Mouse (Mus musculus) frontal cortex, postnatal 36 days (tissue): ENCODE results near the gene Zcchc12.

Source experiments
- DNase-seq, 2 experiments: peaks; one replicate each; pipeline ENCODE4 v3.0.0; 2022; ENCODE audit warnings: low spot score in 2 of 2

The Zcchc12 gene

GRCm38 (mm10) chrX:36195736-36196525, at the start of gene Zcchc12:
Gene Zcchc12, plus strand, starts transcription at chrX:36195904.
- DNase-seq, result peak; percentile 24 to 31

- no peak for DNase-seq
Measured at GRCm38 (mm10) chrX:36146746-36147145, 49.0 kb upstream of the Zcchc12 start.

- DNase-seq, result no peak
Measured at GRCm38 (mm10) chrX:36150100-36150499, 45.6 kb upstream of the Zcchc12 start.

- DNase-seq, result no peak
Measured at GRCm38 (mm10) chrX:36156677-36157076, 39.0 kb upstream of the Zcchc12 start.

GRCm38 (mm10) chrX:36161567-36161966, 34.1 kb upstream of the Zcchc12 start:
- no peak for DNase-seq

GRCm38 (mm10) chrX:36183625-36184024, 12.1 kb upstream of the Zcchc12 start:
- no peak for DNase-seq

- DNase-seq, result no peak
Measured at GRCm38 (mm10) chrX:36186036-36186435, 9.7 kb upstream of the Zcchc12 start.

GRCm38 (mm10) chrX:36186443-36186842, 9.3 kb upstream of the Zcchc12 start:
- DNase-seq, result no peak

GRCm38 (mm10) chrX:36193951-36194350, 1.8 kb upstream of the Zcchc12 start:
- DNase-seq, result no peak

- DNase-seq, result no peak
Measured at GRCm38 (mm10) chrX:36209554-36209953, 13.8 kb downstream of the Zcchc12 start.

- no peak for DNase-seq
Measured at GRCm38 (mm10) chrX:36211216-36211615, 15.5 kb downstream of the Zcchc12 start.

GRCm38 (mm10) chrX:36221366-36221765, 25.7 kb downstream of the Zcchc12 start:
- DNase-seq, result no peak

- DNase-seq, result peak; percentile 76 to 81
Measured at GRCm38 (mm10) chrX:36225777-36226176, 30.1 kb downstream of the Zcchc12 start.

GRCm38 (mm10) chrX:36226577-36226976, 30.9 kb downstream of the Zcchc12 start:
- peak; percentile 17 to 66 for DNase-seq

- DNase-seq, result no peak
Measured at GRCm38 (mm10) chrX:36228861-36229260, 33.2 kb downstream of the Zcchc12 start.

- DNase-seq, result no peak
Measured at GRCm38 (mm10) chrX:36229273-36229672, 33.6 kb downstream of the Zcchc12 start.

- DNase-seq, result no peak
Measured at GRCm38 (mm10) chrX:36235652-36236051, 39.9 kb downstream of the Zcchc12 start.
